Mouse (Mus musculus) kidney, postnatal 4 days (tissue): Measurements from ENCODE around the gene Zfp874a.
"Not testable (repeated sequence)": the region's sequence is repeated elsewhere in the genome, so short reads cannot be mapped to it uniquely, and the experiment has no call there.

Experiments
- DNase-seq, 2 experiments: peaks; one replicate each; pipeline ENCODE4 v3.0.0; 2021; ENCODE audit warnings: mixed read lengths in 2 of 2

The Zfp874a gene

GRCm38 (mm10) chr13:67376255-67376654 is 75.2 kb downstream of the Zfp874a start:
- not testable (repeated sequence) for DNase-seq

- DNase-seq, result peak; percentile 78 to 83
These were observed 76.1 kb downstream of the Zfp874a start, which contains the start of the genes Gm28041 and Zfp456 for GRCm38 (mm10) chr13:67375050-67375911. Gene Gm28041 (minus strand): TSS chr13:67375733. Gene Zfp456 (minus strand): TSS chr13:67375810.
